Mouse (Mus musculus) hindbrain, embryonic 12.5 days (tissue): ENCODE data around the gene Olfr403. TPM values are rescaled to one million over a fixed set of nuclear protein-coding genes. Genes with fewer than 3 reads are reported as not detected.
"Not testable (repeated sequence)": the region's sequence is repeated elsewhere in the genome, so short reads cannot be mapped to it uniquely, and the experiment has no call there.

Experiments
- ATAC-seq: fragments of 200-750 bp; cut with Nextera tagmentation; 2 replicates; pipeline ENCODE4 v1.8.0; 2017; ENCODE audit warnings: moderate TSS enrichment; ENCODE audit not compliant: low FRiP score
- H3K27ac ChIP-seq: fragments of 300-500 bp; sonication (generic); 2 replicates; pipeline ENCODE4 v1.5.1; 2016; ENCODE audit warnings: mild to moderate bottlenecking
- H3K27me3 ChIP-seq: fragments of 300-500 bp; sonication (generic); 2 replicates; pipeline ENCODE4 v1.6.1; 2016; ENCODE audit warnings: mild to moderate bottlenecking
- H3K36me3 ChIP-seq: fragments of 300-500 bp; sonication (generic); 2 replicates; pipeline ENCODE4 v1.6.1; 2016; ENCODE audit warnings: mild to moderate bottlenecking
- H3K4me1 ChIP-seq: fragments of 300-500 bp; sonication (generic); 2 replicates; pipeline ENCODE4 v1.6.1; 2016
- H3K4me2 ChIP-seq: fragments of 300-500 bp; sonication (generic); replicated peaks from 2 replicates; pipeline ENCODE4 v1.6.1; 2016; ENCODE audit warnings: mild to moderate bottlenecking
- H3K4me3 ChIP-seq: fragments of 300-500 bp; sonication (generic); 2 replicates; pipeline ENCODE4 v1.5.1; 2016; ENCODE audit warnings: mild to moderate bottlenecking
- H3K9ac ChIP-seq: fragments of 300-500 bp; sonication (generic); 2 replicates; pipeline ENCODE4 v1.6.1; 2016; ENCODE audit warnings: mild to moderate bottlenecking, moderate library complexity
- H3K9me3 ChIP-seq: fragments of 300-500 bp; sonication (generic); replicated peaks from 2 replicates; pipeline ENCODE4 v1.6.1; 2016; ENCODE audit warnings: mild to moderate bottlenecking
- WGBS: fragments of 180-500 bp; shearing (Covaris S2); methylation state at CpG from one replicate; pipeline ENCODE4 v1.1.7; 2016; 5-methylcytosine and 5-hydroxymethylcytosine counted together
- polyA plus RNA-seq: library from polyadenylated mRNA; unstranded; fragments of >200 nt; fragmentation: Nextera tagmentation; extraction: Ambion mirVana; gene quantifications from 2 replicates; pipeline ENCODE4 v1.2.1, GENCODE M21; 2016

Olfr403 gene
- not detected in 2 replicates for polyA plus RNA-seq

- Histone ChIP-seq H3K27ac (no peak within 1 kb of the TSS), H3K4me2 (no peak within 1 kb of the TSS), H3K4me1 (no peaks in the 10 kb centered on the region), H3K4me3 (no peak within 1 kb of the TSS), H3K27me3 (no peaks in the 10 kb centered on the region), H3K9me3 (peaks cover 19% of the 10 kb centered on the region), H3K9ac (no peak within 1 kb of the TSS), H3K36me3 (no peaks in the 10 kb centered on the region)
- ATAC-seq, result no peak
Observed at GRCm38 (mm10) chr11:74185949-74186348, at the start of gene Olfr403. Gene Olfr403 (plus strand): TSS chr11:74186249.

- not testable (repeated sequence) for H3K4me1 ChIP-seq, H3K27me3 ChIP-seq, H3K4me3 ChIP-seq, H3K27ac ChIP-seq, ATAC-seq, H3K36me3 ChIP-seq, H3K4me2 ChIP-seq, H3K9ac ChIP-seq
- peaks cover 61% of the 10 kb centered on the region for H3K9me3 ChIP-seq
- WGBS, result 33% methylated on average over 1 of the region's 1 CpGs
Observed at GRCm38 (mm10) chr11:74140001-74140400, 46.0 kb upstream of the Olfr403 start.

GRCm38 (mm10) chr11:74145866-74146265 is 40.2 kb upstream of the Olfr403 start:
- no peaks in the 10 kb centered on the region for H3K36me3 ChIP-seq
- no peaks in the 10 kb centered on the region for H3K4me1 ChIP-seq
- no peak overlapping the region for H3K4me3 ChIP-seq
- peaks cover 76% of the 10 kb centered on the region for H3K9me3 ChIP-seq
- no peak overlapping the region for H3K9ac ChIP-seq
- no peaks in the 10 kb centered on the region for H3K27me3 ChIP-seq
- ATAC-seq, result no peak
- H3K27ac ChIP-seq, result no peak overlapping the region
- no peak overlapping the region for H3K4me2 ChIP-seq

- 60% methylated on average over 3 of the region's 3 CpGs for WGBS
- peaks cover 48% of the 10 kb centered on the region for H3K9me3 ChIP-seq
- H3K4me2 ChIP-seq, result no peak within 1 kb of the TSS
- no peak within 1 kb of the TSS for H3K9ac ChIP-seq
- no peak within 1 kb of the TSS for H3K27ac ChIP-seq
- H3K4me3 ChIP-seq, result no peak within 1 kb of the TSS
- no peaks in the 10 kb centered on the region for H3K27me3 ChIP-seq
- no peaks in the 10 kb centered on the region for H3K36me3 ChIP-seq
- ATAC-seq, result no peak
- no peaks in the 10 kb centered on the region for H3K4me1 ChIP-seq
Observed at GRCm38 (mm10) chr11:74153229-74153628, 32.8 kb upstream of the Olfr403 start, which contains the start of gene Olfr402. Gene Olfr402 (plus strand): TSS chr11:74153529.

- no peak overlapping the region for H3K4me3 ChIP-seq
- ATAC-seq, result no peak
- no peak overlapping the region for H3K4me2 ChIP-seq
- no peak overlapping the region for H3K9ac ChIP-seq
- no peaks in the 10 kb centered on the region for H3K27me3 ChIP-seq
- peaks cover 8% of the 10 kb centered on the region for H3K9me3 ChIP-seq
- H3K4me1 ChIP-seq, result no peaks in the 10 kb centered on the region
- H3K27ac ChIP-seq, result no peak overlapping the region
- no peaks in the 10 kb centered on the region for H3K36me3 ChIP-seq
Observed at GRCm38 (mm10) chr11:74168771-74169170, 17.3 kb upstream of the Olfr403 start.

GRCm38 (mm10) chr11:74183168-74183567 is 2.9 kb upstream of the Olfr403 start:
- no peak for ATAC-seq
- H3K4me2 ChIP-seq, result no peak overlapping the region
- no peak overlapping the region for H3K4me3 ChIP-seq
- no peaks in the 10 kb centered on the region for H3K4me1 ChIP-seq
- H3K9me3 ChIP-seq, result peaks cover 27% of the 10 kb centered on the region
- H3K36me3 ChIP-seq, result no peaks in the 10 kb centered on the region
- H3K9ac ChIP-seq, result no peak overlapping the region
- H3K27ac ChIP-seq, result no peak overlapping the region
- H3K27me3 ChIP-seq, result no peaks in the 10 kb centered on the region
- WGBS, result 86% methylated on average over 4 of the region's 4 CpGs

- no peak overlapping the region for H3K9ac ChIP-seq
- 87% methylated on average over 4 of the region's 4 CpGs for WGBS
- H3K4me3 ChIP-seq, result no peak overlapping the region
- H3K4me1 ChIP-seq, result no peaks in the 10 kb centered on the region
- H3K27ac ChIP-seq, result no peak overlapping the region
- H3K27me3 ChIP-seq, result no peaks in the 10 kb centered on the region
- H3K4me2 ChIP-seq, result no peak overlapping the region
- H3K9me3 ChIP-seq, result peaks cover 27% of the 10 kb centered on the region
- ATAC-seq, result no peak
- H3K36me3 ChIP-seq, result no peaks in the 10 kb centered on the region
Observed at GRCm38 (mm10) chr11:74183745-74184144, 2.3 kb upstream of the Olfr403 start.

- WGBS, result 80% methylated on average over 1 of the region's 1 CpGs
- no peak for ATAC-seq
Observed at GRCm38 (mm10) chr11:74211279-74211678, 25.2 kb downstream of the Olfr403 start, which contains the start of gene Olfr43. Gene Olfr43 (minus strand): TSS chr11:74211379.

GRCm38 (mm10) chr11:74241201-74241600 is 55.2 kb downstream of the Olfr403 start:
- Histone ChIP-seq H3K4me1 (no peaks in the 10 kb centered on the region), H3K27ac (no peak overlapping the region), H3K36me3 (no peaks in the 10 kb centered on the region), H3K27me3 (no peaks in the 10 kb centered on the region), H3K4me3 (no peak overlapping the region), H3K9ac (no peak overlapping the region), H3K4me2 (no peak overlapping the region), H3K9me3 (peaks cover 17% of the 10 kb centered on the region)
- 89% methylated on average over 3 of the region's 3 CpGs for WGBS
- no peak for ATAC-seq

More at GRCm38 (mm10) chr11:74211279-74211678, 25.2 kb downstream of the Olfr403 start, which contains the start of gene Olfr43:
- no peak within 1 kb of the TSS for H3K27ac ChIP-seq
- no peaks in the 10 kb centered on the region for H3K27me3 ChIP-seq
- H3K36me3 ChIP-seq, result no peaks in the 10 kb centered on the region
- H3K9ac ChIP-seq, result no peak within 1 kb of the TSS
- no peak within 1 kb of the TSS for H3K4me3 ChIP-seq
- H3K9me3 ChIP-seq, result peaks cover 21% of the 10 kb centered on the region; the same call in 1 of the 2 replicates
- no peaks in the 10 kb centered on the region for H3K4me1 ChIP-seq
- H3K4me2 ChIP-seq, result no peak within 1 kb of the TSS

Other genes starting within 250 kb of the Olfr403 start
- not detected in 2 replicates for gene Olfr23, start 249.6 kb upstream of the Olfr403 start, polyA plus RNA-seq
- gene Olfr397, start 225.4 kb upstream of the Olfr403 start, polyA plus RNA-seq, result not detected in 2 replicates
- gene Olfr398, start 195.8 kb upstream of the Olfr403 start, polyA plus RNA-seq, result not detected in 2 replicates
- not detected in 2 replicates for gene Olfr139, start 129.7 kb upstream of the Olfr403 start, polyA plus RNA-seq
- not detected in 2 replicates for gene Olfr399, start 129.6 kb upstream of the Olfr403 start, polyA plus RNA-seq
- not detected in 2 replicates for gene Zfp616, start 116.3 kb upstream of the Olfr403 start, polyA plus RNA-seq
- not detected in 2 replicates for gene Olfr401, start 72.5 kb upstream of the Olfr403 start, polyA plus RNA-seq
- gene Olfr402, start 32.7 kb upstream of the Olfr403 start, polyA plus RNA-seq, result not detected in 2 replicates
- not detected in 2 replicates for gene Olfr43, start 25.1 kb downstream of the Olfr403 start, polyA plus RNA-seq
- gene Olfr406, start 73.6 kb downstream of the Olfr403 start, polyA plus RNA-seq, result not detected in 2 replicates
- not detected in 2 replicates for gene Olfr59, start 97.5 kb downstream of the Olfr403 start, polyA plus RNA-seq
- gene Olfr410, start 151.8 kb downstream of the Olfr403 start, polyA plus RNA-seq, result not detected in 2 replicates
- not detected in 2 replicates for gene Olfr411, start 166.4 kb downstream of the Olfr403 start, polyA plus RNA-seq
- not detected in 2 replicates for gene Olfr412, start 175.8 kb downstream of the Olfr403 start, polyA plus RNA-seq